Mouse (Mus musculus): ENCODE measurements around the gene Spryd3. TPM values are rescaled to one million over a fixed set of nuclear protein-coding genes. Genes with fewer than 3 reads are reported as not detected.

Spryd3 gene
- total and polyA plus RNA-seq, 3 experiments, result 29.3 to 35.4 TPM; not detected in 1

- no peak overlapping the region for H3K27ac ChIP-seq (ENCODE audit: control insufficient read depth, low read depth, low read length)
- H3K4me1 ChIP-seq (ENCODE audit: control insufficient read depth in 1 of 2, insufficient read depth in 2 of 2, low read length in 2 of 2), result no peaks in the 10 kb centered on the region
- H3K27me3 ChIP-seq (ENCODE audit: control insufficient read depth in 1 of 2, insufficient read depth in 2 of 2, low read length in 2 of 2), result no peaks in the 10 kb centered on the region
- H3K4me3 ChIP-seq (ENCODE audit: control insufficient read depth in 1 of 2, insufficient read depth in 1 of 2, low read depth in 2 of 2, low read length in 2 of 2), result no peak overlapping the region
- DNase-seq (ENCODE audit: low read depth, low spot score), result no peak
- no peaks in the 10 kb centered on the region for H3K9me3 ChIP-seq (replicated peaks; ENCODE audit: insufficient read depth, low read length)
- peaks cover 0 to 5% of the 10 kb centered on the region in 2 experiments; a peak in 2 of 4 replicates for H3K36me3 ChIP-seq (ENCODE audit: control insufficient read depth in 1 of 2, insufficient read depth in 2 of 2, low read length in 2 of 2)
- no peak for TF ChIP-seq CTCF (IDR thresholded peaks at IDR 0.05 in 2 of 3, conservative IDR thresholded peaks at IDR 0.05 in 1 of 3; ENCODE audit: control insufficient read depth in 1 of 3, insufficient read depth in 1 of 3, low read depth in 2 of 3, low read length in 3 of 3, poor library complexity in 1 of 3, severe bottlenecking in 1 of 3)
- no peak for TF ChIP-seq ETS1 (IDR thresholded peaks at IDR 0.05; ENCODE audit: low read depth, low read length)
- TF ChIP-seq SIN3A (IDR thresholded peaks at IDR 0.05; ENCODE audit: low read length), result no peak
- TF ChIP-seq MAX (IDR thresholded peaks at IDR 0.05; ENCODE audit: low read length), result no peak
- TF ChIP-seq USF1 (IDR thresholded peaks at IDR 0.05; ENCODE audit: low read depth, low read length), result no peak
- no peak for TF ChIP-seq MXI1 (IDR thresholded peaks at IDR 0.05; ENCODE audit: low read depth, low read length)
- TF ChIP-seq MEF2A (IDR thresholded peaks at IDR 0.05; ENCODE audit: extremely low read depth, insufficient replicate concordance, low read depth, low read length, poor library complexity, severe bottlenecking), result no peak
- no peak for TF ChIP-seq RAD21 (IDR thresholded peaks at IDR 0.05; ENCODE audit: low read depth, low read length)
- no peak for TF ChIP-seq KAT2A (conservative IDR thresholded peaks at IDR 0.05; ENCODE audit: low read depth, low read length)
- no peak for TF ChIP-seq HCFC1 (IDR thresholded peaks at IDR 0.05; ENCODE audit: low read depth, low read length)
- no peak for TF ChIP-seq NELFE (IDR thresholded peaks at IDR 0.05; ENCODE audit: low read depth, low read length)
- no peak for TF ChIP-seq GABPA (IDR thresholded peaks at IDR 0.05; ENCODE audit: low read depth, low read length)
- no peak for TF ChIP-seq JUND (IDR thresholded peaks at IDR 0.05; ENCODE audit: low read depth, low read length)
- no peak for TF ChIP-seq GATA1 (IDR thresholded peaks at IDR 0.05; ENCODE audit: low read depth, low read length)
- no peak for TF ChIP-seq ZKSCAN1 (IDR thresholded peaks at IDR 0.05; ENCODE audit: low read depth, low read length)
- no peak for TF ChIP-seq POLR2AphosphoS5 (IDR thresholded peaks at IDR 0.05; ENCODE audit: borderline replicate concordance, low read depth, low read length)
- no peak overlapping the region for H3K9ac ChIP-seq (ENCODE audit: control insufficient read depth, low read depth, low read length, poor library complexity, severe bottlenecking)
- no peaks in the 10 kb centered on the region for H3K79me2 ChIP-seq (ENCODE audit: control insufficient read depth, insufficient read depth, low read length, poor library complexity)
Measured at GRCm38 (mm10) chr15:102119831-102120170, 16.2 kb downstream of the Spryd3 start.

- no peak for TF ChIP-seq POLR2A (IDR thresholded peaks at IDR 0.05; ENCODE audit: control insufficient read depth in 1 of 2, insufficient read depth in 1 of 2, low read depth in 1 of 2, low read length in 2 of 2, poor library complexity in 1 of 2)
- no peak for TF ChIP-seq POLR2AphosphoS5 (IDR thresholded peaks at IDR 0.05; ENCODE audit: borderline replicate concordance, low read depth, low read length)
- no peak for TF ChIP-seq RCOR1 (IDR thresholded peaks at IDR 0.05; ENCODE audit: low read depth, low read length)
- no peak for TF ChIP-seq ZKSCAN1 (IDR thresholded peaks at IDR 0.05; ENCODE audit: low read depth, low read length)
- TF ChIP-seq TBP (IDR thresholded peaks at IDR 0.05; ENCODE audit: low read depth, low read length), result no peak
- TF ChIP-seq RAD21 (IDR thresholded peaks at IDR 0.05; ENCODE audit: low read depth, low read length), result no peak
- TF ChIP-seq GABPA (IDR thresholded peaks at IDR 0.05; ENCODE audit: low read depth, low read length), result no peak
- TF ChIP-seq UBTF (IDR thresholded peaks at IDR 0.05; ENCODE audit: borderline replicate concordance, insufficient read depth, low read depth, low read length), result no peak
- TF ChIP-seq ETS1 (IDR thresholded peaks at IDR 0.05; ENCODE audit: low read depth, low read length), result no peak
- no peak for TF ChIP-seq ZC3H11A (IDR thresholded peaks at IDR 0.05; ENCODE audit: low read depth, low read length)
- no peaks in the 10 kb centered on the region for H3K79me2 ChIP-seq (ENCODE audit: control insufficient read depth, insufficient read depth, low read length, poor library complexity)
- H3K36me3 ChIP-seq (ENCODE audit: control insufficient read depth in 1 of 2, insufficient read depth in 2 of 2, low read length in 2 of 2), result peaks cover 0 to 5% of the 10 kb centered on the region in 2 experiments; a peak in 2 of 4 replicates
- H3K4me3 ChIP-seq (ENCODE audit: control insufficient read depth in 1 of 2, insufficient read depth in 1 of 2, low read depth in 2 of 2, low read length in 2 of 2), result no peak overlapping the region
- H3K9ac ChIP-seq (ENCODE audit: control insufficient read depth, low read depth, low read length, poor library complexity, severe bottlenecking), result no peak overlapping the region
- DNase-seq (ENCODE audit: low read depth, low spot score), result no peak
- H3K4me1 ChIP-seq (ENCODE audit: control insufficient read depth in 1 of 2, insufficient read depth in 2 of 2, low read length in 2 of 2), result no peaks in the 10 kb centered on the region
- no peaks in the 10 kb centered on the region for H3K9me3 ChIP-seq (replicated peaks; ENCODE audit: insufficient read depth, low read length)
- no peaks in the 10 kb centered on the region for H3K27me3 ChIP-seq (ENCODE audit: control insufficient read depth in 1 of 2, insufficient read depth in 2 of 2, low read length in 2 of 2)
- no peak overlapping the region for H3K27ac ChIP-seq (ENCODE audit: control insufficient read depth, low read depth, low read length)
Measured at GRCm38 (mm10) chr15:102119121-102119830, 16.8 kb downstream of the Spryd3 start.
